Mouse (Mus musculus): ENCODE measurements around the gene BC030499. TPM values are rescaled to one million over a fixed set of nuclear protein-coding genes. Genes with fewer than 3 reads are reported as not detected.
A peak's percentile ranks its signal among the peaks of the same experiment; 100 is the strongest.

Gene BC030499
- polyA plus RNA-seq, 1 experiment from 2014 or later: 0.47 TPM

- no peak overlapping the region for H3K4me2 ChIP-seq (replicated peaks; ENCODE audit: low read depth, low read length)
- peaks cover 25% of the 10 kb centered on the region for H3K36me3 ChIP-seq (ENCODE audit: control insufficient read depth, insufficient read depth, low read length)
- no peak overlapping the region for H3K4me3 ChIP-seq (ENCODE audit: low read length)
- 77% methylated on average over 5 of the region's 5 CpGs for WGBS
- no peaks in the 10 kb centered on the region; the same call in 1 of the 2 replicates for H3K9me3 ChIP-seq (ENCODE audit: control insufficient read depth, low read length)
- ATAC-seq (ENCODE audit: low FRiP score, low TSS enrichment): no peak
- peaks cover 4% of the 10 kb centered on the region; the same call in 1 of the 2 replicates for H3K4me1 ChIP-seq (ENCODE audit: control insufficient read depth, insufficient read depth, low read length)
- no peaks in the 10 kb centered on the region for H3K27me3 ChIP-seq (ENCODE audit: control insufficient read depth, insufficient read depth, low read length)
- no peak overlapping the region for H3K27ac ChIP-seq (ENCODE audit: low read depth, low read length)
- H3K9ac ChIP-seq (ENCODE audit: low read depth, low read length): no peak overlapping the region
Measured at GRCm38 (mm10) chr11:78333992-78334391, 43.4 kb downstream of the BC030499 start.

- Histone ChIP-seq H3K4me2 (replicated peaks; ENCODE audit: low read depth, low read length) (no peak overlapping the region), H3K36me3 (ENCODE audit: control insufficient read depth, insufficient read depth, low read length) (peaks cover 34% of the 10 kb centered on the region), H3K9ac (ENCODE audit: low read depth, low read length) (no peak overlapping the region), H3K4me3 (ENCODE audit: low read length) (no peak overlapping the region), H3K27ac (ENCODE audit: low read depth, low read length) (no peak overlapping the region), H3K9me3 (ENCODE audit: control insufficient read depth, low read length) (no peaks in the 10 kb centered on the region; the same call in 1 of the 2 replicates), H3K27me3 (ENCODE audit: control insufficient read depth, insufficient read depth, low read length) (no peaks in the 10 kb centered on the region), H3K4me1 (ENCODE audit: control insufficient read depth, insufficient read depth, low read length) (no peaks in the 10 kb centered on the region)
- no peak for ATAC-seq (ENCODE audit: low FRiP score, low TSS enrichment)
- 95% methylated on average over 8 of the region's 8 CpGs for WGBS
Measured at GRCm38 (mm10) chr11:78337040-78337439, 46.4 kb downstream of the BC030499 start.

- WGBS: 72% methylated on average over 12 of the region's 12 CpGs
- Histone ChIP-seq H3K4me2 (replicated peaks; ENCODE audit: low read depth, low read length) (no peak overlapping the region), H3K9ac (ENCODE audit: low read depth, low read length) (no peak overlapping the region), H3K27ac (ENCODE audit: low read depth, low read length) (no peak overlapping the region), H3K27me3 (ENCODE audit: control insufficient read depth, insufficient read depth, low read length) (no peaks in the 10 kb centered on the region), H3K9me3 (ENCODE audit: control insufficient read depth, low read length) (no peaks in the 10 kb centered on the region), H3K36me3 (ENCODE audit: control insufficient read depth, insufficient read depth, low read length) (peaks cover 17% of the 10 kb centered on the region; the same call in 1 of the 2 replicates), H3K4me1 (ENCODE audit: control insufficient read depth, insufficient read depth, low read length) (peaks cover 24% of the 10 kb centered on the region), H3K4me3 (ENCODE audit: low read length) (no peak overlapping the region)
- no peak for ATAC-seq (ENCODE audit: low FRiP score, low TSS enrichment)
Measured at GRCm38 (mm10) chr11:78341702-78342101, 51.1 kb downstream of the BC030499 start.

DNA sequence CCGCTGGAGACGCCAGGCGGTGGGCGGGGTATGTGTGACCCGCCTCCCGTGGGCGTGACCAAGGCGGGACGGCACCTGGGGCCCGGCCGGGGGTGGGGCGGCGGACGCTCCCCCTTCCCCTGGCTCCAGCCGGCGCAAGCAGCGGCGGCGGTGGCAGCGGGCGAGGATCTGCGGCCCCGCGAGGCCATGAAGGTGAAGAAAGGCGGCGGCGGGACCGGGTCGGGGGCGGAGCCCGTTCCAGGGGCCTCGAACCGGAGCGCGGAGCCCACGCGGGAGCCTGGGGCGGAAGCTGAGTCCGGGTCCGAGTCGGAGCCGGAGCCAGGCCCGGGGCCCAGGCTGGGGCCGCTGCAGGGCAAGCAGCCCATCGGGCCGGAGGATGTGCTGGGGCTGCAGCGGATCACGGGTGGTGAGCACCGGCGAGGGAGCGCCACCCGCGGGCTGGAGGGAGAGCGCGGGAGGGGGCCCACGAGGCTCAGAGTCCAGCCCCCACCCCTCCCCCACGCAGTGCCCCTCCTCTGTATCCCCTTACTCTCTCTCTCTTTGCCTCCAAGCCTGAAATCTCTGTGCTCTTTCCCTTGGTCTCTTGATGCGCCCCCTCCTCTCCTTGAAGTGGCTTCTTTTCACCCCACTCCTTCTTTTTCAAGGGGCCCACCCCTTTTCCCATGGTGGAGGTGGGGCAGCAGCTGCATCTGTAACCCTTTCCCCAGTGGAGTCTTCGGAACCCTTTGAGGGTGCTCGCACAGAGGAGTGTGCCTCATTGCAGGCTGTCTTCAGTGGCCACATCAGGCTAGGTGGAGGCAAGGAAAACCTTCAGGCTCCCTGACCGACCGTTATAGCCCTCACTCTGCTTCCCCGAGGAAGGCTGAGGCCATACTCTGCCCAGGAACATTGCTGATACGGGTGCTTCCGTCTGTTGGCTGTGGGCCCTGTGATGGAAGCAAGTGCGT is 53.0 kb downstream of the BC030499 start, which contains the start of gene Unc119:
TSS of gene Unc119 (plus strand) at position 102 of the 947 bp plus-strand sequence.
- H3K4me3 ChIP-seq (ENCODE audit: low read length): peak within 1 kb of the TSS; percentile 87
- H3K36me3 ChIP-seq (ENCODE audit: control insufficient read depth, insufficient read depth, low read length): peaks cover 16% of the 10 kb centered on the region; the same call in 1 of the 2 replicates
- peak; percentile 87 for ATAC-seq (ENCODE audit: low FRiP score, low TSS enrichment)
- 2% methylated on average over 49 of the region's 66 CpGs for WGBS
- peaks cover 24% of the 10 kb centered on the region for H3K4me1 ChIP-seq (ENCODE audit: control insufficient read depth, insufficient read depth, low read length)
- no peaks in the 10 kb centered on the region for H3K27me3 ChIP-seq (ENCODE audit: control insufficient read depth, insufficient read depth, low read length)
- H3K9me3 ChIP-seq (ENCODE audit: control insufficient read depth, low read length): no peaks in the 10 kb centered on the region
- H3K27ac ChIP-seq (ENCODE audit: low read depth, low read length): peak within 1 kb of the TSS; percentile 77
- peak within 1 kb of the TSS; percentile 88 for H3K4me2 ChIP-seq (replicated peaks; ENCODE audit: low read depth, low read length)
- peak within 1 kb of the TSS; percentile 82 for H3K9ac ChIP-seq (ENCODE audit: low read depth, low read length)

- peak overlapping the region; percentile 88 for H3K4me2 ChIP-seq (replicated peaks; ENCODE audit: low read depth, low read length)
- H3K27ac ChIP-seq (ENCODE audit: low read depth, low read length): peak overlapping the region; percentile 38; the same call in 1 of the 2 replicates
- ATAC-seq (ENCODE audit: low FRiP score, low TSS enrichment): no peak
- H3K36me3 ChIP-seq (ENCODE audit: control insufficient read depth, insufficient read depth, low read length): peaks cover 17% of the 10 kb centered on the region; the same call in 1 of the 2 replicates
- peak overlapping the region; percentile 82 for H3K9ac ChIP-seq (ENCODE audit: low read depth, low read length)
- H3K4me1 ChIP-seq (ENCODE audit: control insufficient read depth, insufficient read depth, low read length): peaks cover 24% of the 10 kb centered on the region
- H3K9me3 ChIP-seq (ENCODE audit: control insufficient read depth, low read length): no peaks in the 10 kb centered on the region
- H3K4me3 ChIP-seq (ENCODE audit: low read length): peak overlapping the region; percentile 87
- H3K27me3 ChIP-seq (ENCODE audit: control insufficient read depth, insufficient read depth, low read length): no peaks in the 10 kb centered on the region
- WGBS: 79% methylated on average over 6 of the region's 6 CpGs
Measured at GRCm38 (mm10) chr11:78344328-78344889, 53.8 kb downstream of the BC030499 start.

GRCm38 (mm10) chr11:78344890-78345715 is 54.5 kb downstream of the BC030499 start:
- ATAC-seq (ENCODE audit: low FRiP score, low TSS enrichment): no peak
- peak overlapping the region; percentile 37 for H3K9ac ChIP-seq (ENCODE audit: low read depth, low read length)
- 40% methylated on average over 8 of the region's 8 CpGs for WGBS
- H3K4me3 ChIP-seq (ENCODE audit: low read length): peak overlapping the region; percentile 87
- H3K4me2 ChIP-seq (replicated peaks; ENCODE audit: low read depth, low read length): peak overlapping the region; percentile 88
- no peaks in the 10 kb centered on the region for H3K27me3 ChIP-seq (ENCODE audit: control insufficient read depth, insufficient read depth, low read length)
- H3K9me3 ChIP-seq (ENCODE audit: control insufficient read depth, low read length): no peaks in the 10 kb centered on the region
- peaks cover 24% of the 10 kb centered on the region for H3K4me1 ChIP-seq (ENCODE audit: control insufficient read depth, insufficient read depth, low read length)
- no peak overlapping the region for H3K27ac ChIP-seq (ENCODE audit: low read depth, low read length)
- H3K36me3 ChIP-seq (ENCODE audit: control insufficient read depth, insufficient read depth, low read length): peaks cover 11% of the 10 kb centered on the region; the same call in 1 of the 2 replicates

GRCm38 (mm10) chr11:78345801-78346200 is 55.2 kb downstream of the BC030499 start:
- no peak overlapping the region for H3K9ac ChIP-seq (ENCODE audit: low read depth, low read length)
- WGBS: 79% methylated on average over 7 of the region's 7 CpGs
- no peak overlapping the region for H3K4me3 ChIP-seq (ENCODE audit: low read length)
- H3K36me3 ChIP-seq (ENCODE audit: control insufficient read depth, insufficient read depth, low read length): peaks cover 10% of the 10 kb centered on the region; the same call in 1 of the 2 replicates
- H3K4me2 ChIP-seq (replicated peaks; ENCODE audit: low read depth, low read length): no peak overlapping the region
- H3K9me3 ChIP-seq (ENCODE audit: control insufficient read depth, low read length): no peaks in the 10 kb centered on the region
- ATAC-seq (ENCODE audit: low FRiP score, low TSS enrichment): no peak
- H3K4me1 ChIP-seq (ENCODE audit: control insufficient read depth, insufficient read depth, low read length): peaks cover 24% of the 10 kb centered on the region
- no peak overlapping the region for H3K27ac ChIP-seq (ENCODE audit: low read depth, low read length)
- H3K27me3 ChIP-seq (ENCODE audit: control insufficient read depth, insufficient read depth, low read length): no peaks in the 10 kb centered on the region
